Mouse (Mus musculus) myocyte (in vitro differentiated cells): ENCODE data around the gene Trim26. TPM values are rescaled to one million over a fixed set of nuclear protein-coding genes. Genes with fewer than 3 reads are reported as not detected.
"Not testable (repeated sequence)": the region's sequence is repeated elsewhere in the genome, so short reads cannot be mapped to it uniquely, and the experiment has no call there.

Experiments
- H3K27me3 ChIP-seq: one replicate; pipeline ENCODE4 v1.6.1; 2011; ENCODE audit not compliant: control insufficient read depth, insufficient read depth, insufficient read length
- H3K36me3 ChIP-seq: one replicate; pipeline ENCODE4 v1.6.1; 2011; ENCODE audit not compliant: control insufficient read depth, insufficient read depth
- H3K4me2 ChIP-seq: one replicate; pipeline ENCODE4 v1.6.1; 2011; ENCODE audit warnings: low read depth, control low read depth
- H3K4me3 ChIP-seq: one replicate; pipeline ENCODE4 v1.5.1; 2011; ENCODE audit warnings: mild to moderate bottlenecking, control low read depth, moderate library complexity
- H3K79me2 ChIP-seq: one replicate; pipeline ENCODE4 v1.6.1; 2011; ENCODE audit not compliant: control insufficient read depth, insufficient read depth
- H3ac ChIP-seq: one replicate; pipeline ENCODE4 v1.6.1; 2011; ENCODE audit not compliant: control insufficient read depth, insufficient read length
- CEBPB ChIP-seq: IDR thresholded peaks from 2 replicates; pipeline ENCODE4 v1.6.1; 2011; ENCODE audit warnings: mild to moderate bottlenecking, moderate library complexity; ENCODE audit not compliant: poor library complexity, insufficient read depth, severe bottlenecking
- E2F4 ChIP-seq: IDR thresholded peaks from one replicate; pipeline ENCODE4 v1.6.1; 2011; ENCODE audit warnings: mild to moderate bottlenecking, control low read depth, moderate library complexity; ENCODE audit not compliant: insufficient read depth
- MAX ChIP-seq: IDR thresholded peaks from one replicate; pipeline ENCODE4 v1.6.1; 2011; ENCODE audit warnings: low read depth, mild to moderate bottlenecking, control low read depth
- MYOD1 ChIP-seq, 3 experiments: IDR thresholded peaks; one replicate each; pipeline ENCODE4 v1.6.1; 2011; ENCODE audit warnings: control low read depth in 2 of 3, low read depth in 2 of 3, mild to moderate bottlenecking in 2 of 3, moderate library complexity in 1 of 3; ENCODE audit not compliant: insufficient read length in 2 of 3, control insufficient read depth in 1 of 3
- MYOG ChIP-seq, 3 experiments: IDR thresholded peaks; one replicate each; pipeline ENCODE4 v1.6.1; 2011; ENCODE audit warnings: control low read depth in 2 of 3, low read depth in 2 of 3, mild to moderate bottlenecking in 2 of 3; ENCODE audit not compliant: insufficient read length in 2 of 3, control insufficient read depth in 1 of 3, insufficient read depth in 1 of 3
- POLR2A ChIP-seq: IDR thresholded peaks from one replicate; pipeline ENCODE4 v1.6.1; 2011; ENCODE audit warnings: low read depth, mild to moderate bottlenecking, control low read depth, moderate library complexity; ENCODE audit not compliant: insufficient read length
- POLR2AphosphoS2 ChIP-seq: IDR thresholded peaks from one replicate; pipeline ENCODE4 v1.6.1; 2011; ENCODE audit warnings: low read depth, control low read depth; ENCODE audit not compliant: insufficient read length
- REST ChIP-seq: IDR thresholded peaks from one replicate; pipeline ENCODE4 v1.6.1; 2011; ENCODE audit warnings: mild to moderate bottlenecking, control low read depth, moderate library complexity; ENCODE audit not compliant: insufficient read depth, insufficient read length
- SRF ChIP-seq: IDR thresholded peaks from one replicate; pipeline ENCODE4 v1.6.1; 2011; ENCODE audit warnings: low read depth; ENCODE audit not compliant: control insufficient read depth, insufficient read length
- TCF12 ChIP-seq: IDR thresholded peaks from one replicate; pipeline ENCODE4 v1.6.1; 2011; ENCODE audit warnings: mild to moderate bottlenecking, control low read depth; ENCODE audit not compliant: poor library complexity, insufficient read depth, severe bottlenecking
- TCF3 ChIP-seq: IDR thresholded peaks from one replicate; pipeline ENCODE4 v1.6.1; 2011; ENCODE audit warnings: low read depth, control low read depth; ENCODE audit not compliant: insufficient read length
- USF1 ChIP-seq: IDR thresholded peaks from one replicate; pipeline ENCODE4 v1.6.1; 2011; ENCODE audit warnings: low read depth, mild to moderate bottlenecking, control low read depth, moderate library complexity
- polyA plus RNA-seq: library from polyadenylated mRNA; unstranded; fragments of >200 nt; fragmentation: generic; extraction: Trizol; gene quantifications from one replicate; pipeline ENCODE4 v1.2.1, GENCODE M21; 2012; ENCODE audit warnings: missing spikeins

Gene Trim26
- 17.1 TPM for polyA plus RNA-seq

DNA sequence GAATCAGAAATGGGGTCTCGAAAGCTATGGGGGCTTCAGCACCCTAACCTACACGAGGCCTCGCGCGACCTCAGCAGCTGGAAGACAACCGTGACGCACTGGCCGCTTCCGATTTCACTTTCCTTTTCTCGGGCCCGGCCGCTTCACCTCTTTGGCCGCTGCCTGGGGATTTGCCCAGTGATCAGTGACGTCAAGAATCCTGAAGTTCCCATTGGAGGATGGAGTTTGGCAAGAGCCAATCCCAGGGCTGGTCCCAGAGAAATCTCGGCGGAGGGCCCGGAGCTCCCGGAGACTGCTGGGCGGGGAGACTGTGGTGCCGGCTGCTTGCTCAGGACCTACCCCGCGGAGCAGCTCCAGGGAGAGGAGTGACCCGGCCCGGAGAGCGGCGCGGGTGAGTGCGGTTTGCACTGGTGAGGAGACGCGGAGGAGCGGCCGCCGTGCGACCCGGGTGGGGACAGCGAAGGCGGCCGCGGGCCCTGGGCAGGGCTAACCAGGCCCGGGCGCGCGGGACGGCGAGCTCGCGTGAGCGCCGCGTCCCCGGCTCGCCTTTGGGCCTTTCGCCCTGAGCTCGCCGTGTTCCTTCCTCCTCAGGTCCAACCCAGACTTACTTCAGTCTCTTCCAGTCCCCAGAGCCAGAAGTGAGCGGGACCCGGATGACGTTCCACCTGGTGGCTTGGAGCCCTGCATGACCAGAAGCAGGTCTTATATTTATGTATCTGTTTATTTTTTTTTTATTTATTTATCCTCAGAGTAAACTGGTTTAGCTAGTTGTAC lies at the start of gene Trim26:
TSS of gene Trim26 (plus strand) at position 261 of the 774 bp plus-strand sequence.
- TF ChIP-seq REST (no peak), POLR2AphosphoS2 (peak; percentile 30), MAX (no peak), USF1 (no peak), TCF3 (no peak), MYOG (IDR thresholded peaks at IDR 0.05; ENCODE audit: control insufficient read depth in 1 of 3, insufficient read depth in 1 of 3, insufficient read length in 2 of 3, low read depth in 2 of 3) (peak in 1 of 3 experiments; percentile 35), POLR2A (peak; percentile 78), MYOD1 (IDR thresholded peaks at IDR 0.05; ENCODE audit: control insufficient read depth in 1 of 3, insufficient read length in 2 of 3, low read depth in 2 of 3) (peak in 2 of 3 experiments; percentile 23 to 42), TCF12 (no peak)
- H3K4me3 ChIP-seq = peak within 1 kb of the TSS; percentile 45
- peaks cover 5% of the 10 kb centered on the region for H3K27me3 ChIP-seq
- H3K79me2 ChIP-seq = peaks cover 5% of the 10 kb centered on the region
- peak within 1 kb of the TSS; percentile 87 for H3ac ChIP-seq
- H3K36me3 ChIP-seq = no peaks in the 10 kb centered on the region
- H3K4me2 ChIP-seq = peak within 1 kb of the TSS; percentile 97

- TF ChIP-seq TCF3 (no peak), REST (no peak), CEBPB (no peak), MYOG (IDR thresholded peaks at IDR 0.05; ENCODE audit: control insufficient read depth in 1 of 3, insufficient read depth in 1 of 3, insufficient read length in 2 of 3, low read depth in 2 of 3) (no peak), USF1 (no peak), MYOD1 (IDR thresholded peaks at IDR 0.05; ENCODE audit: control insufficient read depth in 1 of 3, insufficient read length in 2 of 3, low read depth in 2 of 3) (no peak), POLR2A (no peak), SRF (no peak), TCF12 (no peak), E2F4 (no peak), POLR2AphosphoS2 (no peak), MAX (no peak)
- no peaks in the 10 kb centered on the region for H3K36me3 ChIP-seq
- no peaks in the 10 kb centered on the region for H3K79me2 ChIP-seq
Measured at GRCm38 (mm10) chr17:36788351-36788750, 48.6 kb upstream of the Trim26 start.

GRCm38 (mm10) chr17:36788801-36789200 lies 48.1 kb upstream of the Trim26 start:
- not testable (repeated sequence) for H3K36me3 ChIP-seq, H3K79me2 ChIP-seq, H3ac ChIP-seq, H3K27me3 ChIP-seq, H3K4me2 ChIP-seq, H3K4me3 ChIP-seq

More at GRCm38 (mm10) chr17:36788351-36788750, 48.6 kb upstream of the Trim26 start:
- Histone ChIP-seq H3ac (no peak overlapping the region), H3K4me3 (no peak overlapping the region), H3K4me2 (no peak overlapping the region), H3K27me3 (no peaks in the 10 kb centered on the region)

- H3ac ChIP-seq = no peak overlapping the region
- H3K4me3 ChIP-seq = no peak overlapping the region
- no peaks in the 10 kb centered on the region for H3K79me2 ChIP-seq
- TF ChIP-seq MYOG (IDR thresholded peaks at IDR 0.05; ENCODE audit: control insufficient read depth in 1 of 3, insufficient read depth in 1 of 3, insufficient read length in 2 of 3, low read depth in 2 of 3) = no peak
- no peak for TF ChIP-seq SRF
- TF ChIP-seq USF1 = no peak
- no peak for TF ChIP-seq POLR2AphosphoS2
- no peak for TF ChIP-seq POLR2A
- no peak for TF ChIP-seq REST
- TF ChIP-seq CEBPB = no peak
- no peak for TF ChIP-seq MYOD1 (IDR thresholded peaks at IDR 0.05; ENCODE audit: control insufficient read depth in 1 of 3, insufficient read length in 2 of 3, low read depth in 2 of 3)
- no peak for TF ChIP-seq TCF12
- TF ChIP-seq MAX = no peak
- no peak for TF ChIP-seq E2F4
- no peak for TF ChIP-seq TCF3
- H3K4me2 ChIP-seq = no peak overlapping the region
- no peaks in the 10 kb centered on the region for H3K27me3 ChIP-seq
- no peaks in the 10 kb centered on the region for H3K36me3 ChIP-seq
Measured at GRCm38 (mm10) chr17:36799493-36799892, 37.4 kb upstream of the Trim26 start.

DNA sequence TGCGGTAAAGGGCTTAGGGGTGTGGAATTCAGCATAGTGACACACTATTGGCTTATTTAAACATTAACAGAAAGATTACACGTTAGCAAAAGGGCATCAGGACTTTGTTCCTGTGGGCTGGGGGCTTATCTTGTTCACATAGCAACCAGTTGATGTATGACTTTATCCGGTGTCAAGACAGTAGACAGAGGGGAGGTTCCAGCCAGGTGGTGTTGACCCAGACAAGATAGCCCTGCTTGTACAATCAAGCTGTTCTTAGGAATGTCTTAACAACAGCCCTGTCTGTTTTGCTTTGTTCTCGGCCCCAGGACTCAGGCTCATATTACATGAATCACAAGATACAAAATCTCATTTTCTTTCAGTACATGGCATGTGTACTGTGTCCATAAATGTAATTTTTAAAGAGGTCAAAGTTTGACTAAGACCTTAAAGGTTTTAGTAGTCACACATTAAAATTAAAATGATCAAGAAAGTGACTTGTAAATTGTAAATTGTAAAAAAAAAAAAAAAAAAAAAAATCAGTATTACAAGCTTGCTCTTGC lies 36.9 kb upstream of the Trim26 start:
- not testable (repeated sequence) for H3K4me2 ChIP-seq, H3K79me2 ChIP-seq, H3ac ChIP-seq, H3K4me3 ChIP-seq, H3K36me3 ChIP-seq, H3K27me3 ChIP-seq
